Mouse (Mus musculus) right cerebral cortex, adult 18-20 months (tissue): ENCODE measurements around the gene Gm20695.
"Not testable (repeated sequence)": the region's sequence is repeated elsewhere in the genome, so short reads cannot be mapped to it uniquely, and the experiment has no call there.

Source experiments
- DNase-seq: peaks from one replicate; pipeline ENCODE4 v3.0.0; 2022; ENCODE audit warnings: mixed read lengths

Gm20695 gene

DNA sequence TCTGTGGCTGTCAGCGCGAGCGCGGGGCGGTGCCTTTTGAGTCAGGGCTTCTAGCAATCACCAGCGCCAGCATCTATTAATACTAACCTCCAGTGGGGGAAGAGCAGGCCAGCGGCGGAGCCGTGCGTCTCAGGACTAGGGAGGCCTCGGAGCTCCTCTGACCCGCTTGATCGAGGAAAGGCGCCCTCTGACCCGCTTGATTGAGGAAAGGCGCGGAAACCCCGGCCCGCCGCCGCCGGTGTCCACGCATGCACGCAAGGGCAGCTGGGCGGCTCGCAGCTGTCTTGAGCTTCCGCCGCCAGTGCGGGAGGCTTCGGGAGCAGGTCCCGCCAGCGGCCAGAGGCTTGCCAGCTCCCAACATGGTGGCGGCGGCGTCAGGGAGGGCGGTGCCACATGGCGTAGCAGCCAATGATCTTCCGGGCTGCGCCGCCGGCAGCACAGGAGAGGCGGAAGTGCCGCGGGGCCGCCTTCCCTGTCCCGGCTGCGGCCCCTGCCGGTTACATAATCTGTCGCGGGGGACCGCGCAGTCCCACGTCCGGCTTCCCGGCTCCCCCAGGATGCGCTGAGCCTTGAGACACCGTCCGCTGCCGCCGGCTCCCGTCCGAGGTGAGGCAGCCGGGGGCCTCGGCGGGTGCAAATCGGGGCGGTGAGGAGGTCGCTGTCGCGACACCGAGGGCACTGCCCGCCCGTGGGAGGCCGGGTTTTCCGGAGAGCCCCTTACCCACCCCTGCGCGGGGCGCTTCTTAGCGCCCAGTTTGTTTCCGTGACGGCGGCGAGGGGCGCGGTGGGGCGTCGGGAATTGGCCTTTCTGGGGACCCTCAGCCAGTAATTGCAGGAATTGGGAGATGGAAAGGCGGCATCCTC, at the start of gene Gm20695, which contains the start of gene Zfp597:
Gene Gm20695, plus strand, starts transcription at position 448 of the 864 bp plus-strand sequence.
Gene Zfp597, minus strand, starts transcription at position 361 of the 864 bp plus-strand sequence.
- peak; percentile 96 for DNase-seq

- no peak for DNase-seq
Observed at GRCm38 (mm10) chr16:3835461-3835860, 49.0 kb upstream of the Gm20695 start.

GRCm38 (mm10) chr16:3839157-3839885, 45.1 kb upstream of the Gm20695 start:
- DNase-seq, result no peak

GRCm38 (mm10) chr16:3842989-3843388, 41.5 kb upstream of the Gm20695 start:
- no peak for DNase-seq

GRCm38 (mm10) chr16:3843796-3844195, 40.7 kb upstream of the Gm20695 start:
- no peak for DNase-seq

- peak; percentile 97 for DNase-seq
Observed at GRCm38 (mm10) chr16:3846711-3847518, 37.5 kb upstream of the Gm20695 start, which contains the start of gene Zfp174. Gene Zfp174 (plus strand): TSS chr16:3847268.

GRCm38 (mm10) chr16:3847871-3848270, 36.6 kb upstream of the Gm20695 start:
- DNase-seq, result no peak

- no peak for DNase-seq
Observed at GRCm38 (mm10) chr16:3848416-3848815, 36.0 kb upstream of the Gm20695 start.

GRCm38 (mm10) chr16:3851301-3851700, 33.1 kb upstream of the Gm20695 start:
- DNase-seq, result not testable (repeated sequence)

DNA sequence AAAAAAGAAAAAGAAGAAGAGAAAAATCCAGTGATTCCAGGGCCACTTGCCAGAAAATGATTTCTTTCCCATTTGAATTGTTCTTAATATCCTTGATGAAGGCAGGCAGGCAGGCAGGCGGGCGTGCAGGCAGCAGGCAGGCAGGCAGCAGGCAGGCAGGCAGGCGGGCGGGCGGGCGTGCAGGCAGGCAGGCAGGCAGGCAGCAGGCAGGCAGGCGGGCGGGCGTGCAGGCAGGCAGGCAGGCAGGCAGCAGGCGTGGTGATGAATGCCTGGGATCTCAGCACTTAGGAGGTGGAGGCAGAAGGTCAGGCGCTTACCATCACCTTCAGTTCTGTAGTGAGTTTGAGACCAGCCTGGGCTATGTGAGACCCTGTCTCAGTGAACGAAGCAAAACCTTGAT, 31.9 kb upstream of the Gm20695 start:
- DNase-seq, result no peak

DNA sequence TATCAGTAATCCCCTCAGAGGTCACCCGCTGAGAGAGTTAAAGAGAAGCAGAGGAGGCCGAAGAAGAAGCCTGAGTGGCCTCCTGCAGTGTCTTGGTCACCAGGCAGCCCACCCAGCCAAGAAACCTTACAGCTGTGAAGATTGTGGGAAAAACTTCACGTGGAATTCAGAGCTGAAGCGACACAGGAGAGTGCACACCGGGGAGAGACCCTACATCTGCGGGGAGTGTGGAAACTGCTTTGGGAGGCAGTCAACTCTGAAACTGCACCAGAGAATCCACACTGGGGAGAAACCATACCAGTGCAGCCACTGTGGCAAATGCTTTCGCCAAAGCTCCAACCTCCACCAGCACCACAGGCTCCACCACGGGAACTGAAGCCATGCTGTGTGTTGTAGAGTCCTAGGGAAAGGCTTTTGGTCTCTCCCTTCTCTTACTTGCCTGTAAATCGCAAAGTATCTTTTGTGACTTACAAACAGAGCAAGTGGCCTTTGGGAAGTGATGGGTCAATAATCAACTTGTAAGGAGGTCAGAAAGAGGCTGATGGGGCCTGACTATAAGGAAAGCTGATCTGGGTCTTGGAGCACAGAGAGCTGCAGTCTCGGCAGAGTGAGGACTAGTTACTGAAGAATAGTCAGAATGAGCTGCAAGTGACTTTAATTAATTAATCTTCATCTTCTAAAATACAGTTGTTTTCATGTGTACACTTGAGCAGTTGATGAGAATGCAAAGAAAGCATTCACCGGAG, 29.8 kb upstream of the Gm20695 start:
- DNase-seq, result no peak

- DNase-seq, result no peak
Observed at GRCm38 (mm10) chr16:3855776-3856175, 28.7 kb upstream of the Gm20695 start.

DNA sequence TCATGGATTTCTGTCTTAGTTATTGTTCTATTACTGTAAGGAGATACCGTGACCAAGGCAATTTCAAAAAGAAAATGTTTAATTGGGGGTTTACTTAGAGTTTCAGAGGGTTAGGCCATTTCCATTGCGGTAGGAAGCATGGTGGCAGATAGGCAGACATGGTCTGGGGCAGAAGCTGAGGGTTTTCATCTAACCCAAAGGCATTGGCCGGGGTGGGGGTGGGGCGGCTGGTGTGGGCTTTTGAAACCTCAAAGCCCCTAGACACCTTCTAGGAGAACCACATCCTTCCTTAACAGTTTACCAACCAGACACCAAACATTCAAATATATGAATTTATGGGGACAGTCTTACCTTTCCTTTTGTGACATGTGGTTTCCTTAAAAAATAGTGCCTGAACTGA, 25.2 kb upstream of the Gm20695 start:
- DNase-seq, result no peak

GRCm38 (mm10) chr16:3871815-3872214, 12.6 kb upstream of the Gm20695 start:
- DNase-seq, result no peak

DNA sequence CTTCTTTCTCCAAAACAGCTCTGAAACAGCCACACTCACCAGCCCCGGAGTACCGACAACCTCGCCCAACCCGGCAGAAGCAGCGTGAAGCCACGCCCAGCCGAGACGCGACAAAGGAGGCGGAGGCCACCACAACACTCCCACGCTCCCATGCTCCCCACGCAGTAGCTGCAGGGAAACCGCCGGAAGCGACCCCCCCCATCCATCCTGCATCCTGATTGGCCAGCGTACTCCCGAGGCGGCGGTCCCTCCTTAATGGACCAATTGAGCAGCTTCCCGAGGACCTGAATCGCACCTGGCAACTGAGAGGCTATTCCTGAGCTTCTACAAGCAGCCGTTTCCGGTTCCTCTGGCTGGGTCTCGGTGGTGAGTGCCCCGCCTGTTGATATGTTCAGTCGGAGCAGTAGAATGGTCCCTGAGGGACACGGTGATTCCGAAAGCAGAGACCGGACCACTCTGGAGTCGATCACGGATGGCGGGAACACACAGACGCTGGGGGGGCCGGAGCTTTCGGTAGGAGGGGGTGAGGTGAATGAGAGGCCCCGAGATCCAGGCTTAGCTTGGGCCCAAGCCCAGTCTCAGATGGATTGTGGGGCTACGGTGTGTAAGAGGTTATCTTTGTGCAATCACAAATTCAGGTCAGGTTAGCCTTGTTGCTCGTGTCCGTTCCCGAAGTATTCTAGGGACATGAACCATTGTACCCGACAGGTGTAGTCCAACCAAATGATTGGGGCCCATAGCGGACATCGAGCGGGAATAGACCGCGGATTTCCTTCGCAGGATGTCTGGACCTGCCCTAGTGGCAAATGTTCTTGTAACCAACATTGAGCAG, 12.0 kb upstream of the Gm20695 start, which contains the start of gene Naa60:
Gene Naa60, plus strand, starts transcription at position 160 of the 832 bp plus-strand sequence.
- peak; percentile 92 for DNase-seq

DNA sequence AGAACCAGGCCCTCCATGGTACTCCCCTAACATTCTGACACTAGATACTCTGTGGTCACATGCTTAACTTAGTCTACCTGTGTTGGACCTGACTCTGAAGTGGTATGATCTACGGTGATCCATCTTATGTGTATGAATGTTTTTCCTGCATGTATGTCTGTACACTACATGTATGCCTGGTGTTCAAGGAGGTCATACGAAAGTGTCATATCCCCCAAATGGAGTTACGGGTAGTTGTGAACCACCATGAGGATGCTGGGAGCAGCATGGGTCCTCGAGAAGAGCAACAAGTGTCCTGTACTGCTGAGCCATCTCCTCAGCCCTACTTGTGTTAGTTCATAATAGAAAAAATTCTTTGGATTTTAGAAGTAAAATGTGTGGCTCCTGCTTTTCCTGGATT, 8.1 kb upstream of the Gm20695 start:
- no peak for DNase-seq

DNA sequence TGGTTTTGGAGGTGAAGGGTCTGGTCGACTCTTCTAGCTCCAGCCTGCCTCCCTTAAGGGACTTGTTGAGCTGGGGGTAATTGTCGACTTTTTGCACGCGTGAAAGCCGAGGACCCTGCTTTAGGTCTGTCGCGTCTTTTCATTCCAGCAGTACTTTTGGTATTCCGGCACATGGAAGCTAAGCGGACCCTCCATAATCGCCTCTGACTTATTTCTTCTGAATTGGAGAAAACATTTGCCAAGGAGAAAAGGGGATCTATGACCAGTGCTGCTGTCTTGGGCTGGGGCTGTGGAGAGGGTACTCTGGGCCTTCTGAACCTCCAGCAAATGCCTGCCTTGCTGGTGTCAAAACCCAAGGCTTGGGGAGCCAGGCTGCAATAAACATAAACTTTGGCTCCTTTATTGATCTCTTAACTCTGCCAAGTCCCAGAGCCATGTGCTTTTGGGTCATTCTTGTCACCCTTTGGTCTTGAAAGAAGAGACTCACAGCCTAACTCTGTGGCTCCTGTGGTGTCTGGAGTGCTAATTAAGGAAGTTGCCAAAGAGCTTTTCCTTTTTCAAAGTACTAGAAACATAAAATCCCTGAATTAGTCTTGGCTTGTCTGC, 720 bp downstream of the Gm20695 start:
- no peak for DNase-seq

DNA sequence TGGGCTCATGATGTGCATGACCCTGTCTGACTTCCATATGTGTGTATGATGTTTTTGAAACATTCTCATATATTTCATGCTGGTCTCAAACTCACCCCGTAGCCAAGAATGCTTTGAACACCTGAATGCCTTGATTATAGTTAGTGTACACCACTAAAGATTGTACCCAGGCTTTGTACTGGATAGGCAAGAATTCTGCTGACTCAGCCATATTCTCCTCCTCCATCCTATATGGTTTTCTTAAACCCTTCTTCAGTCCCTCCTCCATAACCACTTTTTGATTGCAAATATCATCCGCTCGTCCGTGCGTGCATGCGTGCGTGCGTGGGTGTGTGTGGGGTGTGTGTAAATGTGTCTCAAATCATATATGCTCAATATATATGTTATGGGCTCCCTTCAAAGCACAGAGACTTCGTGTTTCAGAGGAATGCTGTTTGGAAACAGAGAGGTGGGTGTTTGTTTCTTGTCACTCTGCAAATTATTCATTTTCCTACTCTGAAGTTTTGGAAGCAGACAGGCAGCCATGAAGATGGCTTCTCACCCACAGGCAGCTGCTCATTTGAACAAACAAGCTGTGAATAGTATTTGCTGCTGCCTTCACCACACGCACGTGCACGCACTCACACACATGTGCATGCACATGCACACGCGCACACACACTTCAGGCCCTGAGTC, 7.3 kb downstream of the Gm20695 start:
- DNase-seq, result no peak

DNA sequence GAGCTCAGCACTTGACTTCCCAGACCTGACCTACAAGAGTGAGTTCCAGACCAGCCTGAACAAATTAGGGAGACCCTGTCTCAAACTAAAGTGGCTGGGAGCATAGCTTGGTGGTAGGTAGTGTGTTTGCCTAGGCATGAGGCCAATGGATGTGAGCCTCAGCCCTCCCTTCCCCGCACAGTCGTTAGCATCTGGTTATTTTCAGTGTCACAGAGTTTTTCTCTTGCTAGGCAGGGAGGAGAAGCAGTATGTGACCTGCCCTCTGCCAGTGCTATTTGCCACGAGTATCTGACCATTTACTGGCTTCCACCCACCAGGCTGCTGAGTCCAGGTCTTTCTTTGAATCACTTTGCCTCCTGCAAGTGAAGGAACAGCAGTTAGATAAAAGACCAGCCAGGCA, 9.3 kb downstream of the Gm20695 start:
- no peak for DNase-seq

- no peak for DNase-seq
Observed at GRCm38 (mm10) chr16:3895173-3895792, 10.8 kb downstream of the Gm20695 start.
